Mouse (Mus musculus): Measurements from ENCODE around the gene Ehbp1l1. TPM values are rescaled to one million over a fixed set of nuclear protein-coding genes. Genes with fewer than 3 reads are reported as not detected.

Ehbp1l1 gene
- polyA plus RNA-seq, 1 experiment from 2014 or later: 38.6 TPM

GRCm38 (mm10) chr19:5740320-5741317, 14.5 kb upstream of the Ehbp1l1 start, which contains the start of gene Ltbp3:
TSS of gene Ltbp3 (plus strand) at chr19:5740904.
- peak within 1 kb of the TSS; percentile 99 for H3K4me2 ChIP-seq (ENCODE audit: low read length)
- peak within 1 kb of the TSS; percentile 81 for H3K9ac ChIP-seq (ENCODE audit: low read depth, low read length)
- H3K27me3 ChIP-seq (ENCODE audit: control insufficient read depth, insufficient read depth, low read depth, low read length): peaks cover 14% of the 10 kb centered on the region
- H3K27ac ChIP-seq (ENCODE audit: low read length): peak within 1 kb of the TSS; percentile 78
- peak within 1 kb of the TSS; percentile 50 for H3K4me3 ChIP-seq (ENCODE audit: low read depth, low read length)
- H3K36me3 ChIP-seq (ENCODE audit: control insufficient read depth, insufficient read depth, low read length): no peaks in the 10 kb centered on the region
- 14% methylated on average over 12 of the region's 14 CpGs for WGBS
- no peaks in the 10 kb centered on the region for H3K9me3 ChIP-seq (replicated peaks; ENCODE audit: control insufficient read depth, low read length, poor library complexity, severe bottlenecking)
- peaks cover 17% of the 10 kb centered on the region for H3K4me1 ChIP-seq (ENCODE audit: control insufficient read depth, insufficient read depth, low read length)
- peak; percentile 74 for ATAC-seq

- H3K4me2 ChIP-seq (ENCODE audit: low read length): no peak overlapping the region
- no peaks in the 10 kb centered on the region for H3K36me3 ChIP-seq (ENCODE audit: control insufficient read depth, insufficient read depth, low read length)
- H3K9ac ChIP-seq (ENCODE audit: low read depth, low read length): no peak overlapping the region
- H3K4me3 ChIP-seq (ENCODE audit: low read depth, low read length): no peak overlapping the region
- no peak overlapping the region for H3K27ac ChIP-seq (ENCODE audit: low read length)
- H3K4me1 ChIP-seq (ENCODE audit: control insufficient read depth, insufficient read depth, low read length): peaks cover 14% of the 10 kb centered on the region
- H3K9me3 ChIP-seq (replicated peaks; ENCODE audit: control insufficient read depth, low read length, poor library complexity, severe bottlenecking): no peaks in the 10 kb centered on the region
- H3K27me3 ChIP-seq (ENCODE audit: control insufficient read depth, insufficient read depth, low read depth, low read length): peaks cover 5% of the 10 kb centered on the region
- 63% methylated on average over 2 of the region's 2 CpGs for WGBS
- no peak for ATAC-seq
Observed at GRCm38 (mm10) chr19:5739446-5739845, 13.3 kb upstream of the Ehbp1l1 start.

GRCm38 (mm10) chr19:5734325-5734724, 8.2 kb upstream of the Ehbp1l1 start:
- H3K9me3 ChIP-seq (replicated peaks; ENCODE audit: control insufficient read depth, low read length, poor library complexity, severe bottlenecking): no peaks in the 10 kb centered on the region
- no peak overlapping the region for H3K4me3 ChIP-seq (ENCODE audit: low read depth, low read length)
- no peak for ATAC-seq
- no peaks in the 10 kb centered on the region for H3K36me3 ChIP-seq (ENCODE audit: control insufficient read depth, insufficient read depth, low read length)
- H3K4me1 ChIP-seq (ENCODE audit: control insufficient read depth, insufficient read depth, low read length): peaks cover 17% of the 10 kb centered on the region
- no peak overlapping the region for H3K27ac ChIP-seq (ENCODE audit: low read length)
- H3K27me3 ChIP-seq (ENCODE audit: control insufficient read depth, insufficient read depth, low read depth, low read length): no peaks in the 10 kb centered on the region
- H3K4me2 ChIP-seq (ENCODE audit: low read length): no peak overlapping the region
- H3K9ac ChIP-seq (ENCODE audit: low read depth, low read length): no peak overlapping the region
- 84% methylated on average over 9 of the region's 9 CpGs for WGBS

- peak; percentile 86 for ATAC-seq
- Histone ChIP-seq H3K9me3 (replicated peaks; ENCODE audit: control insufficient read depth, low read length, poor library complexity, severe bottlenecking) (no peaks in the 10 kb centered on the region), H3K27ac (ENCODE audit: low read length) (peak overlapping the region; percentile 72), H3K4me1 (ENCODE audit: control insufficient read depth, insufficient read depth, low read length) (peaks cover 39% of the 10 kb centered on the region), H3K9ac (ENCODE audit: low read depth, low read length) (peak overlapping the region; percentile 80), H3K36me3 (ENCODE audit: control insufficient read depth, insufficient read depth, low read length) (no peaks in the 10 kb centered on the region), H3K4me2 (ENCODE audit: low read length) (peak overlapping the region; percentile 99), H3K4me3 (ENCODE audit: low read depth, low read length) (peak overlapping the region; percentile 82), H3K27me3 (ENCODE audit: control insufficient read depth, insufficient read depth, low read depth, low read length) (no peaks in the 10 kb centered on the region)
- under 1% methylated on average over 47 of the region's 47 CpGs for WGBS
Observed at GRCm38 (mm10) chr19:5731264-5731978, 5.3 kb upstream of the Ehbp1l1 start.

- Histone ChIP-seq H3K36me3 (ENCODE audit: control insufficient read depth, insufficient read depth, low read length) (no peaks in the 10 kb centered on the region), H3K27me3 (ENCODE audit: control insufficient read depth, insufficient read depth, low read depth, low read length) (no peaks in the 10 kb centered on the region), H3K9ac (ENCODE audit: low read depth, low read length) (peak overlapping the region; percentile 80), H3K4me3 (ENCODE audit: low read depth, low read length) (peak overlapping the region; percentile 82), H3K4me2 (ENCODE audit: low read length) (peak overlapping the region; percentile 100), H3K4me1 (ENCODE audit: control insufficient read depth, insufficient read depth, low read length) (peaks cover 48% of the 10 kb centered on the region), H3K9me3 (replicated peaks; ENCODE audit: control insufficient read depth, low read length, poor library complexity, severe bottlenecking) (no peaks in the 10 kb centered on the region), H3K27ac (ENCODE audit: low read length) (peak overlapping the region; percentile 97; the same call in 1 of the 2 replicates)
- 78% methylated on average over 29 of the region's 29 CpGs for WGBS
- ATAC-seq: no peak
Observed at GRCm38 (mm10) chr19:5730314-5731186, 4.4 kb upstream of the Ehbp1l1 start.

- H3K9ac ChIP-seq (ENCODE audit: low read depth, low read length): peak within 1 kb of the TSS; percentile 98
- no peaks in the 10 kb centered on the region for H3K9me3 ChIP-seq (replicated peaks; ENCODE audit: control insufficient read depth, low read length, poor library complexity, severe bottlenecking)
- peak within 1 kb of the TSS; percentile 97 for H3K27ac ChIP-seq (ENCODE audit: low read length)
- H3K4me3 ChIP-seq (ENCODE audit: low read depth, low read length): peak within 1 kb of the TSS; percentile 92
- no peaks in the 10 kb centered on the region for H3K27me3 ChIP-seq (ENCODE audit: control insufficient read depth, insufficient read depth, low read depth, low read length)
- WGBS: under 1% methylated on average over 37 of the region's 37 CpGs
- no peaks in the 10 kb centered on the region for H3K36me3 ChIP-seq (ENCODE audit: control insufficient read depth, insufficient read depth, low read length)
- peak; percentile 81 for ATAC-seq
- peak within 1 kb of the TSS; percentile 100 for H3K4me2 ChIP-seq (ENCODE audit: low read length)
- H3K4me1 ChIP-seq (ENCODE audit: control insufficient read depth, insufficient read depth, low read length): peaks cover 55% of the 10 kb centered on the region
Observed at GRCm38 (mm10) chr19:5729444-5729815, 3.3 kb upstream of the Ehbp1l1 start, which contains the start of gene Fam89b. TSS of gene Fam89b (minus strand) at chr19:5729653.

GRCm38 (mm10) chr19:5728631-5729443, 2.7 kb upstream of the Ehbp1l1 start:
- WGBS: 5% methylated on average over 37 of the region's 37 CpGs
- no peaks in the 10 kb centered on the region for H3K36me3 ChIP-seq (ENCODE audit: control insufficient read depth, insufficient read depth, low read length)

GRCm38 (mm10) chr19:5727701-5728100, 1.6 kb upstream of the Ehbp1l1 start:
- 5% methylated on average over 14 of the region's 14 CpGs for WGBS
- peaks cover 55% of the 10 kb centered on the region for H3K4me1 ChIP-seq (ENCODE audit: control insufficient read depth, insufficient read depth, low read length)
- H3K4me3 ChIP-seq (ENCODE audit: low read depth, low read length): peak overlapping the region; percentile 92
- H3K36me3 ChIP-seq (ENCODE audit: control insufficient read depth, insufficient read depth, low read length): no peaks in the 10 kb centered on the region; the same call in 1 of the 2 replicates
- H3K9ac ChIP-seq (ENCODE audit: low read depth, low read length): peak overlapping the region; percentile 98
- ATAC-seq: no peak
- peak overlapping the region; percentile 100 for H3K4me2 ChIP-seq (ENCODE audit: low read length)
- no peaks in the 10 kb centered on the region for H3K9me3 ChIP-seq (replicated peaks; ENCODE audit: control insufficient read depth, low read length, poor library complexity, severe bottlenecking)
- peak overlapping the region; percentile 97 for H3K27ac ChIP-seq (ENCODE audit: low read length)
- H3K27me3 ChIP-seq (ENCODE audit: control insufficient read depth, insufficient read depth, low read depth, low read length): no peaks in the 10 kb centered on the region

More at GRCm38 (mm10) chr19:5728631-5729443, 2.7 kb upstream of the Ehbp1l1 start:
- peak overlapping the region; percentile 97 for H3K27ac ChIP-seq (ENCODE audit: low read length)
- H3K9ac ChIP-seq (ENCODE audit: low read depth, low read length): peak overlapping the region; percentile 98
- H3K4me1 ChIP-seq (ENCODE audit: control insufficient read depth, insufficient read depth, low read length): peaks cover 55% of the 10 kb centered on the region
- H3K27me3 ChIP-seq (ENCODE audit: control insufficient read depth, insufficient read depth, low read depth, low read length): no peaks in the 10 kb centered on the region
- ATAC-seq: peak; percentile 43
- peak overlapping the region; percentile 100 for H3K4me2 ChIP-seq (ENCODE audit: low read length)
- no peaks in the 10 kb centered on the region for H3K9me3 ChIP-seq (replicated peaks; ENCODE audit: control insufficient read depth, low read length, poor library complexity, severe bottlenecking)
- H3K4me3 ChIP-seq (ENCODE audit: low read depth, low read length): peak overlapping the region; percentile 92
